Mouse (Mus musculus) CD8-positive naive resting alpha-beta T cell, adult 57 days (primary cell): Measurements from ENCODE around the gene Cbx6. TPM values are rescaled to one million over a fixed set of nuclear protein-coding genes. Genes with fewer than 3 reads are reported as not detected.

Experiments
- total RNA-seq: library from RNA; stranded (reverse); gene quantifications from one replicate; pipeline ENCODE4 v1.2.4, GENCODE M21; 2023

Cbx6 gene
- 12.6 TPM for total RNA-seq

DNA sequence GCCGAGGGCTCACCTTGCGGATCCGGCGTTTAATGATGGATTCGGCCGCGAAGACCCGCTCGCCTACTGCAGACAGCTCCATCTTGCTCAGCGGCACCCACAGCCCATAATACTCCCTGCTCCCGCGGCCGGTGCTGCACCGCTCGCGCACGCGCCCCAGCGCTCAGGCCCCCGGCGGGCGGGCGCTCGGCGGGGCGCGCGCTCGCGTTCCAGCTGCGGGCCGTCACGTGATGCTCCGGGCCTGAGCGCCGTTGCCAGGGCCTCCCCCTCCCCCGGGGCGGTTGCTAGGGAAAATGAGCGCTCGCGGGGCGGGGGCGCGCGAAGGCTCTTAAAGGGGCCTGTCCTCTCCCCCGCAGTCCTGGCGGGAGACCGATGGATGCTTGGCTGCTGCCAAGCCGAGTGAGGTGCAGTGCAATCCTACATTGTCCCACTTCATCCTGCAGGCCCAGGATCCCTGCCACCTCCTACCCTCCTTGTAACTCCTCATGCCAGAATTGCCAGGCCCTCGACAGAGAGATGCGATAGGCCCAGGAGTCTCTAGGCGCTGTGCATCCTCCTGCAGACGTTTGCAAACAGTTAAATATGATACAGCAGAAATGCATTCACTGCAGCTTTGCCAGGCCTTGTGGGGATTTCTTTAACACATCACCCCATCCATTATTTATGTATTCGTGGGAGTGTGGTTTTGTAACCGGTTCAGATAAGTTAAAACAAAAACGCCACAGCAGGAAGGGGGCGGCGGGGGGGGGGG, at the start of gene Cbx6, which contains the start of gene Npcd:
Gene Cbx6, minus strand, starts transcription at position 559 of the 751 bp plus-strand sequence.
Gene Npcd, minus strand, starts transcription at position 108 of the 751 bp plus-strand sequence.

DNA sequence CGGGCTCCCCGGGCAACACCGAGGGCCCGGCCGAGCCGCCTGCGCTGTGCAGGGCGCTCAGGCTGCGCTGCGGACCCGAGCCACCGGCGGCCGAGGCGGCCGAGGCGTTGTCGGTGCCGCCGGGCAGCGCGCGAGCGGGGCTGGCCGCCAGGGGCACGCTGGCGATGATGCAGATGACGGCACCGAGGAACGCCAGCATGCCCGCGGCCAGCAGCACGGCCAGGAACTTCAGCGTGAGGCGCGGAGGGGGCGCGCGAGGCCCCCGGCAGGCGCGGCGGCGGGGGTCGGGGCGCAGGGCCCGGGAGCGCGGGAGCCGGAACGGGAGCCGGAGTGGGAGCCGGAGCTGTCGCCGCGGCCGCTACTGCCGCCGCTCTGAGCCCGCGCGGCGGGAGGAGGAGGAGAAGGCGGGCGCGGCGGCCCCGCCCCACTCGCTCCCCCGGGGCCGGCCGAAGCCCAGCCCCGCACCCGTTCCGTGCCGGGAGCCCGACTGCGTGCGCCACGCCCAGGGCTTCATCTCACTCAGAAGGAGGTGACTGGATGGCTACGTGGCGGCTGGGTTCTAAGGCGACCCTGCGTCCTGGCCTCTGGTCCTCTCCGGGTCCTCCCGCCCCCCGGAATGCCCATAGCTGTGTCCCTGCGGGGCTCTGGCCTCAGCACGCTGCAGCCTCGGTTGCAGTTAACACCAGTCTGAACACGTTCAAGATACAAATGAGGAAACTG, 30.0 kb downstream of the Cbx6 start, which contains the start of gene Nptxr:
Gene Nptxr, minus strand, starts transcription at position 415 of the 720 bp plus-strand sequence.

DNA sequence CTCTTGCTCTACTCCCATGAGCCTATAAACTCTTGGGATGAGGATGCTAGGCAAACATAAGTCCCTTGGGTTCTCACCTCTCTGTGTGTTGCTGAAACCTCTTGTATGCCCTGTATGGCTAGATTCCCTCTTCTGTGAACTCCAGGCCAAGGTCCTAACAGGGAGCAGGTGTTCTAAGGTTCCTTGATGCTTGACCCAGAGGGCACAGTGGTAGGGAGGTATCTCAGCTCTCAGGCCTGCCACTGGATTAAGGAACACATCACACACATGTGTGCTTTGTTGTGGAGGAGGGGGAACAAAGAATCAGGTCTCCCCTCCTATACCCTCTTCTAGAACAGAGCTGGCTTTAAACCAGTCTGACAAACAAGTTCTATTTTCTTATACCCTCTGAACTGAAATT, 56.7 kb downstream of the Cbx6 start, which contains the start of gene Dnal4:
Gene Dnal4, minus strand, starts transcription at position 101 of the 400 bp plus-strand sequence.

Other genes with a start within 250 kb of the Cbx6 start
- not detected for gene Dmc1, start 229.6 kb downstream of the Cbx6 start, total RNA-seq
- 0.73 TPM for gene Fam227a, start 175.7 kb downstream of the Cbx6 start, total RNA-seq
- gene Cby1, start 175.5 kb downstream of the Cbx6 start, total RNA-seq, result 4.9 TPM
- gene Tomm22, start 163.8 kb downstream of the Cbx6 start, total RNA-seq, result 97.0 TPM
- gene Josd1, start 146.8 kb downstream of the Cbx6 start, total RNA-seq, result 16.7 TPM
- 138 TPM for gene Gtpbp1, start 143.8 kb downstream of the Cbx6 start, total RNA-seq
- 444 TPM for gene Sun2, start 92.2 kb downstream of the Cbx6 start, total RNA-seq
- 5.3 TPM for gene Dnal4, start 56.8 kb downstream of the Cbx6 start, total RNA-seq
- 0.28 TPM for gene Nptxr, start 29.9 kb downstream of the Cbx6 start, total RNA-seq
- not detected for gene Npcd, start 451 bp downstream of the Cbx6 start, total RNA-seq
- gene Apobec3, start 57.0 kb upstream of the Cbx6 start, total RNA-seq, result 108 TPM
- 103 TPM for gene Cbx7, start 136.4 kb upstream of the Cbx6 start, total RNA-seq
- gene Pdgfb, start 180.3 kb upstream of the Cbx6 start, total RNA-seq, result 0.80 TPM